24 mouse cellular contexts compared by ENCODE assay signal in the genomic region with DNA sequence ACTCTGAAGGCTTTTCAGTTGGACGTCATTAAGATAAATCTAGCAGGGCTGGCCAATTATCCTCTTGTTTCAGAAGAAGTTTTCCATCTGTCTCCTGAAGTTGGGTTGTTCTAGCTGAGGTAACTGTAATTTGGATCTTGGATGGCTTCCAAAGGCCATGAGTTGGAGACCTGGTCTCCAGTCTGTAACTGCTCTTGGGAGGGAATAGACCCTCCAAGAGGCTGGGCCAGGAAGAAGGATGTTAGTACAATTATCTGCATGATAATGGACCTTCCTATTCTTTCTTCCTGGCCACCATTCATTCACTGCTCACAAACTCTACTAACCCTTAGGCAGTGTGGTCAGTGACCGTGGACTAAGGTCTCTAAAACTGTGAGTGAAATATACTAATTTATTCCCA.
DNase-seq lines count a peak whose midpoint lies in the region; ATAC-seq and TF ChIP-seq lines count a peak whose summit lies in the region.
"Had no signal": no experiment of that assay in that cellular context is flagged by ENCODE, and none has a peak within 500 bp of the region (broad histone marks: within the 10 kb centered on the region; RNA-seq: fewer than 3 reads in every experiment).

No protein-coding gene starts in this region.

- no peak overlapping the region for H3K9ac ChIP-seq in stomach, embryonic 14.5 days (replicated peaks; ENCODE audit: low read depth, low read length)
- H3K9ac ChIP-seq in stomach, postnatal 0 days (ENCODE audit: low read length): no peak overlapping the region
- H3K9ac ChIP-seq in ES-E14 (ENCODE audit: insufficient read depth, low read depth, low read length, poor library complexity, severe bottlenecking): no peak overlapping the region
- H3K9ac ChIP-seq in intestine, embryonic 15.5 days: no peak overlapping the region
- H3K9ac ChIP-seq: embryonic facial prominence, embryonic 12.5 days; forebrain, embryonic 13.5 days; forebrain, embryonic 15.5 days; forebrain, postnatal 0 days had no signal

- H3K4me2 ChIP-seq in stomach, embryonic 14.5 days (replicated peaks; ENCODE audit: low read depth, low read length): no peak overlapping the region
- no peak overlapping the region for H3K4me2 ChIP-seq in stomach, postnatal 0 days (replicated peaks; ENCODE audit: low read depth)
- H3K4me2 ChIP-seq in intestine, embryonic 15.5 days (replicated peaks): no peak overlapping the region
- H3K4me2 ChIP-seq: embryonic facial prominence, embryonic 12.5 days; forebrain, embryonic 13.5 days; forebrain, embryonic 15.5 days had no signal

- no peaks in the 10 kb centered on the region for H3K27me3 ChIP-seq in stomach, embryonic 14.5 days (ENCODE audit: control insufficient read depth, insufficient read depth, low read length)
- H3K27me3 ChIP-seq in stomach, postnatal 0 days (ENCODE audit: control insufficient read depth, insufficient read depth, low read length): no peaks in the 10 kb centered on the region
- H3K27me3 ChIP-seq in intestine, embryonic 15.5 days (replicated peaks): no peaks in the 10 kb centered on the region
- H3K27me3 ChIP-seq: CH12.LX; embryonic facial prominence, embryonic 12.5 days; forebrain, embryonic 13.5 days; forebrain, embryonic 15.5 days had no signal

- no peak overlapping the region for H3K4me3 ChIP-seq in stomach, embryonic 14.5 days (ENCODE audit: low read depth, low read length)
- H3K4me3 ChIP-seq in stomach, postnatal 0 days (ENCODE audit: low read depth, low read length): no peak overlapping the region
- no peak overlapping the region for H3K4me3 ChIP-seq in ES-E14 (ENCODE audit: insufficient read depth in 1 of 2, low read depth in 1 of 2, low read length in 2 of 2, poor library complexity in 1 of 2, severe bottlenecking in 1 of 2)
- H3K4me3 ChIP-seq in intestine, embryonic 15.5 days (replicated peaks): no peak overlapping the region
- H3K4me3 ChIP-seq: embryonic facial prominence, embryonic 10.5 days; embryonic facial prominence, embryonic 12.5 days; forebrain, embryonic 13.5 days; forebrain, embryonic 15.5 days had no signal

- WGBS in stomach, embryonic 14.5 days: 59% methylated on average over 2 of the region's 2 CpGs
- 56% methylated on average over 2 of the region's 2 CpGs for WGBS in stomach, postnatal 0 days
- 60% methylated on average over 2 of the region's 2 CpGs for WGBS in intestine, embryonic 15.5 days

- DNase-seq in heart, adult 11 months: peak; percentile 16
- DNase-seq in heart, postnatal 14 days: no peak
- DNase-seq in stomach, postnatal 0 days (ENCODE audit: low spot score): no peak
- no peak for DNase-seq in ES-E14 (ENCODE audit: low read depth, low spot score)
- DNase-seq: adrenal gland, adult 8-10 months; adrenal gland, postnatal 14 days; adrenal gland, postnatal 36 days; B cell, adult 2 months; cerebellum, adult 11-12 months; cerebellum, adult 2 months; cerebellum, adult 9-10 months; cerebellum, postnatal 10 days; cerebellum, postnatal 25 days; forebrain, postnatal 0 days had no signal

- intact Hi-C loops in heart, postnatal 14 days (cut with DNase I): no loop called here

- H3K36me3 ChIP-seq in stomach, embryonic 14.5 days (ENCODE audit: control insufficient read depth, insufficient read depth, low read length): no peaks in the 10 kb centered on the region
- no peaks in the 10 kb centered on the region for H3K36me3 ChIP-seq in stomach, postnatal 0 days (ENCODE audit: control insufficient read depth, insufficient read depth, low read length)
- peaks cover 8% of the 10 kb centered on the region for H3K36me3 ChIP-seq in ES-E14 (ENCODE audit: control insufficient read depth, insufficient read depth, low read length, poor library complexity, severe bottlenecking)
- no peaks in the 10 kb centered on the region for H3K36me3 ChIP-seq in intestine, embryonic 15.5 days
- H3K36me3 ChIP-seq: embryonic facial prominence, embryonic 10.5 days; embryonic facial prominence, embryonic 12.5 days; forebrain, embryonic 15.5 days had no signal

- 0 out of 2 replicates have a peak, but pooled peaks cover 4% of the 10 kb centered on the region for H3K4me1 ChIP-seq in stomach, embryonic 14.5 days (ENCODE audit: control insufficient read depth, insufficient read depth, low read length)
- H3K4me1 ChIP-seq in stomach, postnatal 0 days (replicated peaks; ENCODE audit: control insufficient read depth, insufficient read depth): no peaks in the 10 kb centered on the region
- peaks cover 8 to 9% of the 10 kb centered on the region in 2 experiments for H3K4me1 ChIP-seq in ES-E14 (ENCODE audit: control insufficient read depth in 2 of 2, insufficient read depth in 2 of 2, low read length in 2 of 2, poor library complexity in 1 of 2)
- peaks cover 3% of the 10 kb centered on the region; the same call in 1 of the 2 replicates for H3K4me1 ChIP-seq in intestine, embryonic 15.5 days (replicated peaks)

- no peak overlapping the region for H3K27ac ChIP-seq in stomach, embryonic 14.5 days (ENCODE audit: low read length)
- H3K27ac ChIP-seq in stomach, postnatal 0 days (replicated peaks): no peak overlapping the region
- H3K27ac ChIP-seq in ES-E14 (ENCODE audit: insufficient read depth, low read depth, low read length, poor library complexity, severe bottlenecking): peak overlapping the region; percentile 84; the same call in 1 of the 2 replicates
- no peak overlapping the region for H3K27ac ChIP-seq in intestine, embryonic 15.5 days
- H3K27ac ChIP-seq: embryonic facial prominence, embryonic 10.5 days; embryonic facial prominence, embryonic 12.5 days; forebrain, embryonic 13.5 days; forebrain, embryonic 15.5 days had no signal

- in situ Hi-C loops in ES-E14 (cut with MboI; ENCODE audit: low sequenced_read_pairs in 2 of 2, unreplicated experiment in 2 of 2): no loop called here

- H3K9me3 ChIP-seq in stomach, embryonic 14.5 days (ENCODE audit: control insufficient read depth, low read depth, low read length): no peaks in the 10 kb centered on the region
- H3K9me3 ChIP-seq in stomach, postnatal 0 days (ENCODE audit: control insufficient read depth, low read length): no peaks in the 10 kb centered on the region
- H3K9me3 ChIP-seq in ES-E14 (ENCODE audit: control insufficient read depth, insufficient read depth, low read depth, low read length): 0 out of 2 replicates have a peak, but pooled peaks cover 3% of the 10 kb centered on the region
- no peaks in the 10 kb centered on the region for H3K9me3 ChIP-seq in intestine, embryonic 15.5 days
- H3K9me3 ChIP-seq: embryonic facial prominence, embryonic 12.5 days; forebrain, embryonic 13.5 days; forebrain, embryonic 15.5 days had no signal

- no peak for TF ChIP-seq CTCF in stomach, postnatal 0 days (IDR thresholded peaks at IDR 0.05; ENCODE audit: low read depth)

- TF ChIP-seq EP300 in stomach, postnatal 0 days (optimal IDR thresholded peaks at IDR 0.05): no peak

- peak; percentile 53; the same call in 1 of the 2 replicates for ATAC-seq in stomach, embryonic 14.5 days (ENCODE audit: insufficient number of reproducible peaks, insufficient read depth, low FRiP score, low read depth)
- no peak for ATAC-seq in stomach, postnatal 0 days (ENCODE audit: low FRiP score, low TSS enrichment)
- ATAC-seq in megakaryocyte-erythroid progenitor cell, adult 5-6 weeks (replicated peaks; ENCODE audit: low FRiP score, low TSS enrichment, poor library complexity, severe bottlenecking): no peak
- no peak for ATAC-seq in intestine, embryonic 15.5 days
- ATAC-seq: activated CD4-positive, CD25-positive, alpha-beta regulatory T cell, adult 4 months; CD4-positive, CD25-positive, alpha-beta regulatory T cell, adult 4 months; forebrain, embryonic 13.5 days; forebrain, embryonic 15.5 days; forebrain, postnatal 0 days had no signal

TF ChIP-seq in ES-E14, 5 proteins besides CTCF, POLR2A, EP300 and RAD21:
- TF ChIP-seq ZC3H11A (IDR thresholded peaks at IDR 0.05; ENCODE audit: borderline replicate concordance, low read depth, low read length): no peak
- no peak for TF ChIP-seq MAFK (IDR thresholded peaks at IDR 0.05; ENCODE audit: insufficient read depth, low read depth, low read length)
- no peak for TF ChIP-seq ZNF384 (IDR thresholded peaks at IDR 0.05; ENCODE audit: low read depth, low read length)
- TF ChIP-seq HCFC1 (IDR thresholded peaks at IDR 0.05; ENCODE audit: borderline replicate concordance, insufficient read depth, low read length): no peak
- no peak for TF ChIP-seq CHD2 (IDR thresholded peaks at IDR 0.05; ENCODE audit: low read depth, low read length)
